In genomic region chr3:105674595-105675218, GRCm38 (mm10) we compare ENCODE assay signal across 8 mouse cellular contexts. TPM values are rescaled to one million over a fixed set of nuclear protein-coding genes. Genes with fewer than 3 reads are reported as not detected.
DNase-seq lines count a peak whose midpoint lies in the region; ATAC-seq and TF ChIP-seq lines count a peak whose summit lies in the region.

No protein-coding gene starts in this region.

- H3K4me3 ChIP-seq in kidney, adult 2 months (ENCODE audit: insufficient read depth, low read depth, low read length), result no peak overlapping the region
- no peak overlapping the region for H3K4me3 ChIP-seq in limb, embryonic 11.5 days (ENCODE audit: low read depth, low read length)
- no peak overlapping the region for H3K4me3 ChIP-seq in midbrain, embryonic 16.5 days (ENCODE audit: low read depth, low read length)

- H3K27me3 ChIP-seq in kidney, adult 2 months (replicated peaks; ENCODE audit: control insufficient read depth, insufficient read depth, low read length), result no peaks in the 10 kb centered on the region; the same call in 1 of the 2 replicates
- H3K27me3 ChIP-seq in limb, embryonic 11.5 days (ENCODE audit: control insufficient read depth, insufficient read depth, low read length), result no peaks in the 10 kb centered on the region
- H3K27me3 ChIP-seq in midbrain, embryonic 16.5 days (ENCODE audit: control insufficient read depth, insufficient read depth, low read depth, low read length), result no peaks in the 10 kb centered on the region

- TF ChIP-seq POLR2A in kidney, adult 2 months (IDR thresholded peaks at IDR 0.05; ENCODE audit: low read depth, low read length), result no peak

- peak; percentile 57 for TF ChIP-seq CTCF in kidney, adult 2 months (conservative IDR thresholded peaks at IDR 0.05; ENCODE audit: insufficient read depth, insufficient read length, low read depth, low read length)

- no peaks in the 10 kb centered on the region for H3K9me3 ChIP-seq in limb, embryonic 11.5 days (ENCODE audit: control insufficient read depth, low read length)
- no peaks in the 10 kb centered on the region for H3K9me3 ChIP-seq in midbrain, embryonic 16.5 days (replicated peaks; ENCODE audit: control insufficient read depth, low read length, poor library complexity, severe bottlenecking)

- no peak overlapping the region for H3K9ac ChIP-seq in limb, embryonic 11.5 days (ENCODE audit: low read length)
- no peak overlapping the region for H3K9ac ChIP-seq in midbrain, embryonic 16.5 days (ENCODE audit: low read depth, low read length)

- peak; percentile 48 for DNase-seq in urinary bladder, postnatal 25 days (ENCODE audit: low spot score)
- no peak for DNase-seq in urinary bladder, postnatal 10 days (ENCODE audit: low spot score)
- DNase-seq in gastrocnemius, postnatal 10 days, result peak; percentile 36
- DNase-seq in kidney, adult 2 months, result peak; percentile 85
- DNase-seq in limb, embryonic 11.5 days (ENCODE audit: low spot score), result peak; percentile 69
- peak; percentile 60 to 74 for DNase-seq in spleen, postnatal 4 days (ENCODE audit: low spot score in 2 of 2)

- no peaks in the 10 kb centered on the region for H3K4me1 ChIP-seq in kidney, adult 2 months (ENCODE audit: control insufficient read depth, insufficient read depth, low read length)
- H3K4me1 ChIP-seq in limb, embryonic 11.5 days (ENCODE audit: control insufficient read depth, insufficient read depth, low read length), result no peaks in the 10 kb centered on the region
- H3K4me1 ChIP-seq in midbrain, embryonic 16.5 days (ENCODE audit: control insufficient read depth, insufficient read depth, low read length), result 0 out of 2 replicates have a peak, but pooled peaks cover 2% of the 10 kb centered on the region

- WGBS in kidney, adult 2 months, result 23% methylated on average over 7 of the region's 7 CpGs
- 19% methylated on average over 7 of the region's 7 CpGs for WGBS in limb, embryonic 11.5 days
- 16% methylated on average over 7 of the region's 7 CpGs for WGBS in midbrain, embryonic 16.5 days

- no peaks in the 10 kb centered on the region; the same call in 1 of the 2 replicates for H3K36me3 ChIP-seq in kidney, adult 2 months (ENCODE audit: control insufficient read depth, insufficient read depth, low read length)
- H3K36me3 ChIP-seq in limb, embryonic 11.5 days (ENCODE audit: control insufficient read depth, insufficient read depth, low read length), result peaks cover 7% of the 10 kb centered on the region; the same call in 1 of the 2 replicates
- peaks cover 14% of the 10 kb centered on the region for H3K36me3 ChIP-seq in midbrain, embryonic 16.5 days (ENCODE audit: control insufficient read depth, insufficient read depth, low read length)

- H3K4me2 ChIP-seq in limb, embryonic 11.5 days (ENCODE audit: low read depth, severe bottlenecking), result no peak overlapping the region
- no peak overlapping the region for H3K4me2 ChIP-seq in midbrain, embryonic 16.5 days (ENCODE audit: low read length)

- no peak overlapping the region for H3K27ac ChIP-seq in kidney, adult 2 months (ENCODE audit: insufficient read depth, low read depth, low read length)
- no peak overlapping the region for H3K27ac ChIP-seq in limb, embryonic 11.5 days (replicated peaks; ENCODE audit: low read depth, low read length)
- H3K27ac ChIP-seq in midbrain, embryonic 16.5 days (ENCODE audit: low read length), result no peak overlapping the region

- peak; percentile 92 for ATAC-seq in common myeloid progenitor, adult 5-6 weeks (replicated peaks; ENCODE audit: low read depth, poor library complexity, severe bottlenecking)
- ATAC-seq in limb, embryonic 11.5 days (ENCODE audit: insufficient number of reproducible peaks, low FRiP score, low TSS enrichment, low read depth), result peak; percentile 39; the same call in 1 of the 2 replicates
- ATAC-seq in midbrain, embryonic 16.5 days, result peak; percentile 83

RNA-seq across cellular contexts. Expression of gene Ddx20, which starts 12.7 kb away (rescaled TPM):
- 42.8 and 61.7 TPM in 2 replicates for total RNA-seq in common myeloid progenitor, adult 5-6 weeks (2017)
- total RNA-seq in gastrocnemius, postnatal 10 days (2021), result 1 to 10 TPM; 8.6 to 9.7 TPM
- polyA plus RNA-seq in kidney, adult 2 months (2012; rRNA removed), result 6.5 and 9.1 TPM in 2 replicates
- polyA plus RNA-seq in limb, embryonic 11.5 days (2014; fragmentation: Nextera tagmentation; extraction: Ambion mirVana), result 47.8 and 48.3 TPM in 2 replicates
- polyA plus RNA-seq in midbrain, embryonic 16.5 days (2015; fragmentation: Nextera tagmentation; extraction: Ambion mirVana), result 24.6 and 27.1 TPM in 2 replicates

RNA-seq across cellular contexts. Expression of gene Inka2, which starts 29.7 kb away (rescaled TPM):
- 0.55 TPM in 1 of 2 replicates, not detected in the other for total RNA-seq in common myeloid progenitor, adult 5-6 weeks (2017)
- 10 to 100 TPM in 1 of 2 experiments, 1 to 10 TPM in 1; 9.7 to 14.6 TPM for total RNA-seq in gastrocnemius, postnatal 10 days (2021)
- 0.61 and 0.64 TPM in 2 replicates for polyA plus RNA-seq in kidney, adult 2 months (2012; rRNA removed)
- polyA plus RNA-seq in limb, embryonic 11.5 days (2014; fragmentation: Nextera tagmentation; extraction: Ambion mirVana), result 0.33 and 0.51 TPM in 2 replicates
- 5.5 and 7.0 TPM in 2 replicates for polyA plus RNA-seq in midbrain, embryonic 16.5 days (2015; fragmentation: Nextera tagmentation; extraction: Ambion mirVana)

Comparison
In these comparisons a context has a peak if more than half of its experiments do, and no peak if none do; other contexts are left out.
1. ATAC-seq: peak in every context shown above with its lines; median percentile 92 in common myeloid progenitor, adult 5-6 weeks; 83 in midbrain, embryonic 16.5 days; 39 in limb, embryonic 11.5 days.